Mouse (Mus musculus) testis, adult 2 months (tissue): ENCODE data around the gene Akap8.

Source experiments
- CTCF ChIP-seq: fragments of 200-500 bp; IDR thresholded peaks from 2 replicates; pipeline ENCODE4 v1.5.1; 2012; ENCODE audit warnings: low read depth, mild to moderate bottlenecking, inconsistent platforms, low read length, moderate library complexity; ENCODE audit not compliant: control insufficient read depth, insufficient read depth, insufficient replicate concordance
- POLR2A ChIP-seq: fragments of 200-500 bp; IDR thresholded peaks from 2 replicates; pipeline ENCODE4 v1.6.1; 2012; ENCODE audit warnings: low read depth, mild to moderate bottlenecking, inconsistent platforms, low read length, moderate library complexity; ENCODE audit not compliant: control insufficient read depth

DNA sequence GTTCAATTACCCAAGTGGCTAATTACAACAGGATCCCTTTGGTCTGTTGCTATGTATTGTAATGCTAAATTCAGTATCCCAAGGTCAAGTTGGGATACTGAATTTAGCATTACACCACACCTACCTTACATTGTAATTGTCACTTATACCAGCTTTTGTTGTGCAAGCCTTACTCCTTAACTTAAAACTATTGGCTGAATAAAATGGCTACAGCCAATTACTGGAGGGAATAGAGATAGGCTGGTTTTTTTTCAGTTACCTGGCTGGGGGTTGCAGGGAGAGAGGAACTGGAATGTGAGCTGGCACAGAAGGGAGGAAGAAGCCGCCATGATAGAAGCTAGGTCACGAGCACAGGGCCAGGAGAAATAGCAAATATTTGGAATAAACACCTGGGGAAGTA lies 25.1 kb downstream of the Akap8 start:
- TF ChIP-seq POLR2A (no peak), CTCF (no peak)
